ENCODE assay signal across 19 mouse cellular contexts in the genomic region with DNA sequence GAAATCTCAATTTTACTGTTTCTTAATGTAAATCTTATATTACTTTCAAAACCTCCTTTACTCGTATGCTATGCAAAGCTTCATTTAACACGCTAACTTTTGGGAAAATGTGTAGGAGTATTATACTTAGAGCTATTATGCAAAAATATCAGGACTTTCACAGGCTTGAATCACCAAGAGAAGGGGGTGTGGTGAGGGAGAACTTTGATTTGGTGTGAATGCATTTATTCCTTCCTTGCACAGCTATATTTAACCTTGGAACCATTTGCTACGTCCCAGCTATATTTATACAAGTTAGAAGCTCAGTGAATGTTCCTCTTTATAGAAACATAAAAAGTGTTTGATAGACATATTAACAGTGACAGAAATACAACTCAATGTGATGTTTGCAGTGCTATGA.
"Had no signal": no experiment of that assay in that cellular context is flagged by ENCODE, and none has a peak within 500 bp of the region (broad histone marks: within the 10 kb centered on the region; RNA-seq: fewer than 3 reads in every experiment).

No protein-coding gene starts in this region.

- H3K27me3 ChIP-seq: kidney, embryonic 15.5 days; limb, embryonic 12.5 days; limb, embryonic 15.5 days; midbrain, embryonic 12.5 days; midbrain, embryonic 15.5 days; neural tube, embryonic 12.5 days; neural tube, embryonic 15.5 days; stomach, embryonic 15.5 days had no signal

- H3K4me1 ChIP-seq: kidney, embryonic 15.5 days; limb, embryonic 12.5 days; limb, embryonic 15.5 days; midbrain, embryonic 12.5 days; midbrain, embryonic 15.5 days; neural tube, embryonic 12.5 days; neural tube, embryonic 15.5 days; stomach, embryonic 15.5 days had no signal

- H3K27ac ChIP-seq: kidney, embryonic 15.5 days; limb, embryonic 12.5 days; limb, embryonic 15.5 days; liver, embryonic 14.5 days; macrophage; midbrain, embryonic 12.5 days; midbrain, embryonic 15.5 days; neural tube, embryonic 12.5 days; neural tube, embryonic 15.5 days; stomach, embryonic 15.5 days had no signal

- H3K9me3 ChIP-seq: kidney, embryonic 15.5 days; limb, embryonic 12.5 days; limb, embryonic 15.5 days; midbrain, embryonic 12.5 days; midbrain, embryonic 15.5 days; neural tube, embryonic 12.5 days; neural tube, embryonic 15.5 days; stomach, embryonic 15.5 days had no signal

- H3K4me3 ChIP-seq: kidney, embryonic 15.5 days; limb, embryonic 12.5 days; limb, embryonic 15.5 days; midbrain, embryonic 12.5 days; midbrain, embryonic 15.5 days; neural tube, embryonic 12.5 days; neural tube, embryonic 15.5 days; stomach, embryonic 15.5 days had no signal

- DNase-seq: kidney, adult 8-10 months; kidney, postnatal 14 days; kidney, postnatal 4 days; liver, postnatal 0 days; lung, embryonic 14.5 days; spleen, adult 18-20 months; thymus, adult 18-20 months; thymus, postnatal 14 days; thymus, postnatal 4 days had no signal

- H3K36me3 ChIP-seq: kidney, embryonic 15.5 days; limb, embryonic 12.5 days; limb, embryonic 15.5 days; midbrain, embryonic 12.5 days; midbrain, embryonic 15.5 days; neural tube, embryonic 12.5 days; neural tube, embryonic 15.5 days; stomach, embryonic 15.5 days had no signal
